Mouse (Mus musculus) right cerebral cortex, adult 18-20 months (tissue): Measurements from ENCODE around the gene Uggt1.

ENCODE experiments used
- DNase-seq: peaks from one replicate; pipeline ENCODE4 v3.0.0; 2022; ENCODE audit warnings: mixed read lengths

Gene Uggt1

GRCm38 (mm10) chr1:36109987-36110386 lies 134.5 kb downstream of the Uggt1 start:
- DNase-seq = no peak

DNA sequence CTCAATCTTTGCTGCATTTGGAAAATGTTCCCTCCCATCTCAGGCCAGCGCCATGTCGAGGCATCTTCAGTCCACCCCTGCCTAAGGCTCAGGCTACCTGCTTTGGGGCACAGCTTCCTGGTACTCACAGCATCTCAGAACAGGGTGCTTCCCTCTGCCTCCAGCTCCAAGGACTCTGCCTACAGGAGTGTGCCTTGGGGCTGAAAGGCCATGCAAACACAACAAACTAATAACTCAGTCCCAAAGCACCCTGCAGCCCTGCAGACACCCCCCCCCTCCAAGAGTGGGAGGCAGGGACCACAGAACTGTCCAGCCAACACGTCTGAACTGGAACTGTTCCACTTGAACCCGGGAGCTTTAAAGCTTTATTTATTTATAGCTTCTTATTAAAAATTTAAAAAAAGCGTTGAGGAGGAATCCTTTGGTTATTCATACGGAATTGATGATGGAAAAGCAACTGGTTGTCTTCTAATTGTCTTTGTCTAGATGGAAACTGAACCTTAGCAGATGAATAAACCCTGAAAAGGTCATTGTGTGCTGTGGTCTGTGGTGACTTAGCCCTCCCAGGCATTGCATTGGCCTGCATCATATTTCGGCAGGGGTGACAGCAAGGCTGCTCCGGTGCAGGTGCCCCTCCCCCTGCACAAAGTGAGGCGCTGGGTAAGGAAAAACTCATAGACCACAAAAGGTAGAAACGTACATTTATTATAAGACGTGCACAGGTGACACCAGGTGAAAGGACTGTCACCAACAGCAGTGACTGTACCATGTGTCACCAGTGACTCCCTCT lies 138.4 kb downstream of the Uggt1 start:
- no peak for DNase-seq

GRCm38 (mm10) chr1:36100371-36100770 lies 144.1 kb downstream of the Uggt1 start:
- no peak for DNase-seq

- DNase-seq = no peak
These were observed 146.1 kb downstream of the Uggt1 start for GRCm38 (mm10) chr1:36098432-36098831.

DNA sequence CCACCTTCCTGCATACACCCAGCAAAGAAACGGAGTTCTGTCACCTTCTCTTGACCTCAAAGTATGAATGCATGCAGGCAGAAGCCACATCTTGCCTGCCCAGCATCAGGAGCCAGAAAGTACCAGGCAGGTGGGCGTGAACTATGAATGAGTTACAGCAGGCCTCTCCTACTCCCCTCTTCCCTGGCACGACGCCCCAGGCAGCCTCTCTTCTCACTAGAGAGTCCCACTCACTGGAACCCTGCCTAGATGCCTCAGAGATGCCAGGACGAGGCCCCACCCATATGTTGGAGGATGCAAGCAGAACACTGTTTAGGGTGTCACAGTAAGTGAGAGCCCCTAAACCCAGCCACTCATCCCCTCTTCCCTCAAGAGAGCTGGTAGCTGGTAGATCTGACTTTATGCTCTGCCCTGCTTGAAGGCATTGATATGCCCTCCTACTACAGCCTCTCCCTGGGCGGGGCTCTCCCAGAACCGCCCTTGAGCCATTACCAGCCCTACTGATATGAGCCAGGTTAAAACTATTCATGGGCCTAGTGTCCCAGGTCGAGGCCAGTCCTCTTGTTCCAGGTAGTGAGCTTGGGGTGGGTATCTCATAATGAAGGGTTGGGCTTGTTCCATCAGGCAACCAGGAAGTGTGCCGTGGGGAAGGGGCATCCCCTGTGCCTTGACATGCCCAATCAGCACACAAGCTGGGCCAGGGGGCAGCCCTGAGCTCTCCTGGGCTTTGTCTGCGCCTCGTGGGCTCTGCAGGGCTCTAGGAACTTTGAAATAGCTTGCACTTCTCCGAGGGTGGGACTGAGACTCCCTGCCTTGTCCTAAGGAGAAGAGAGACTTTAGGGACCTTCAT lies 148.9 kb downstream of the Uggt1 start:
- peak; percentile 96 for DNase-seq

GRCm38 (mm10) chr1:36093741-36094140 lies 150.8 kb downstream of the Uggt1 start:
- no peak for DNase-seq

- DNase-seq = no peak
These were observed 153.3 kb downstream of the Uggt1 start for GRCm38 (mm10) chr1:36091246-36091645.

GRCm38 (mm10) chr1:36090722-36091110 lies 153.8 kb downstream of the Uggt1 start:
- no peak for DNase-seq
